Mouse (Mus musculus) telencephalon, adult 2 months (tissue): Measurements from ENCODE around the gene Dusp5.
"Not testable (repeated sequence)": the region's sequence is repeated elsewhere in the genome, so short reads cannot be mapped to it uniquely, and the experiment has no call there.

Experiments used
- DNase-seq: peaks from one replicate; pipeline ENCODE4 v3.0.0-alpha.2; 2011; ENCODE audit warnings: low read depth, low spot score

Gene Dusp5

DNA sequence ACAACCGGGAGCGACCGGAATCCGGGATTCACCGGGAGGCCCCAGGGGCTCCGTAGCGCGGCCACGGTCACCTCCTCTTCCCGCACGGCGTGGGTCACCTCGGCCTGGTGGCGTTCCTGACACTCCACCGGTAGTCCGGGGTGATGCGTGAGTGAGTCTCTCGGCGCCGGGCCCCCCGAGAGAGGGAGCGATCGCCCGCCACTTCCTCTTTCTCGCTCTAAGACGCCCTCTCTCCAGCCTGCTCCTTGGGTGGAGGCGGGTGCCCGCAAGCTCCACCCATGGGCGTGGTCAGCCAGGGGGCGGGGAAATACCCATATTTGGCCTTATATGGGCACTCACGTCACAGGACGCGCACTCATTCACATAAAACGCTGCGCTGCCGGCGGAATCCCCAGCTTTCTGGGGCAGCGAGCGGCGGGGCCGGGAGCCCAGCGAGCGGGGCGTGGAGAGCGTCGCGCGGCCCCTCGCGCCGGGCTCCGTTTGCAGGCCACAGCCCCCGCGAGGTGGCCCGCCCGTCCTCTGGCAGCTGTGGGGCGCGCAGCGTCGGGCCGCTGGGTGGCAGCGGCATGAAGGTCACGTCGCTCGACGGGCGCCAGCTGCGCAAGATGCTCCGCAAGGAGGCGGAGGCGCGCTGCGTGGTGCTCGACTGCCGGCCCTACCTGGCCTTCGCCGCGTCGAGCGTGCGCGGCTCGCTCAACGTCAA is at the start of gene Dusp5:
Gene Dusp5, plus strand, starts transcription at position 358 of the 703 bp plus-strand sequence.
- DNase-seq = peak; percentile 89

DNA sequence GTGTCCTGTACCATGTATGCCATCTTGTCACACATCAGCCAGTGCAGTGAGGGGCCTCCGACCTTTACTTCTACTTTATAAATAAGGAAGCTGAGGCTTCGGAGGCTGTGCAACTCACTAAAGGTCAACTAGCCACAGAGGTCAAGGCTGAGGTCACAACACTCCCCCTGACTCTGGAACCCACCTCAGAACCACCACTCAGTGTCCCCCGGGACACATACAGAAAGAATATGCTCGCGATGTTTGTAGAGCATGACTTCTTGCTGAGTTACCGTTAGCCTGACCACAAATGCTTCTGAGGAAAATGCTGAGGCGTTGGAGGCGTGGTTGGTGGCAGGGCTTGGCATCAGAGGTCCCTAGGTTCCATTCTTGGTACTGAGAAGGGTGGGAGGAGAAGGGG is 49.3 kb upstream of the Dusp5 start:
- DNase-seq = no peak

DNA sequence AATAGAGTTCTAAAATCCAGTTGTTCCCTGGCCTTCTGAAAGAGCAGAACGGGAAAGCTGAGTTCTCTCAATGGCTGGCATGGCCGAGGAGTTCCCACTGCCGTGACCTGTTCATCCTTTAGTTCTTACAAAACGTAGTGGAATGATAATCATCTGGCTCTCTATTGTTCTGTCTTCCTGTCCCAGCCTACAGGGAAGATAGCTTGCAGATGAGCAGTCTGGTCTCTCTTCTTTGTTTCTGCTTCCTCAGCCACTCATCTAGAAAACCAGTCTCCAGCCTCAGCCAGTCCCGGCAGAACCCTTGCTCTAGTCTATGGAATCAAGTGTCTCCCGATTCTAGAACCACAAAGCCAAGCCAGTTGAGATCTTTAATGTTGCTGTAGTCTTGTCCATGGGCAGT is 46.8 kb upstream of the Dusp5 start:
- no peak for DNase-seq

DNA sequence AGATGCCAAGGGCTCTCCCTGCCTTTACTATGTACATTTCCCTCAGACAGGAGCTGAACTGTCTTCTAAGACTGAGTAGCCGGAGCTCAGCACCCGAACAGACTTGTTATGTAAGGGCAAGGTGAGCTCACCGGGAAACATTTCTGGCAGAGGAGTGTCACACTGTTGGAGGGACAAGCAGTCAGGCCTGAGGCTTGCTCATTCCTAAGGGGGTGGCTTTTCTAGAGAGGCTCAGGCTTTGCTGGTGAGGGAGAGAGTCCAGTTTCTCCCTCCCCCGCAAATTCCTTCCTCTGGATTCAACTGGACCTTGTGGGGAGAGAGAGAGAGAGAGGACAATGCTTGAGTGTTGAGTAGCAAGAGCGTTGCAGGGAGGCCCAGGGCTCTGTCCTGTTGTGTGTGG is 46.4 kb upstream of the Dusp5 start:
- no peak for DNase-seq

DNA sequence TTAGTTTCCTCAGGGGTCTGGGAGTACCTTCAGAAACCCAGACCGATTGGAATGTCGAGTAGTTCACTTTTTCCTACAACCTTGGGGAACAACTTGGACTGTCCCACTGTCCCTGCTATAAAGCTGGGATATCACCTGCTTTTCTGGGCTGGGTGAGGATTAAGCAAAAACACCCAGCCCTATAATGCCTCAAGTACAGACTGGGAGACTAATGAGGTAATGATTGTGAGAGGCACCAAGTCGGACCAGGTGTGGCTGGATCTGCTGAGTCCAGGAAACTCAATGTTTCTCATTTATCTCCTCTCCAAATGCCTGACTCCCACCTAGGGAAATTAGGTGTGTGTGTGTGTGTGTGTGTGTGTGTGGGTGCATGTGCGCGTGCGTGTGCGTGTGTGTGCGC is 44.9 kb upstream of the Dusp5 start:
- no peak for DNase-seq

DNA sequence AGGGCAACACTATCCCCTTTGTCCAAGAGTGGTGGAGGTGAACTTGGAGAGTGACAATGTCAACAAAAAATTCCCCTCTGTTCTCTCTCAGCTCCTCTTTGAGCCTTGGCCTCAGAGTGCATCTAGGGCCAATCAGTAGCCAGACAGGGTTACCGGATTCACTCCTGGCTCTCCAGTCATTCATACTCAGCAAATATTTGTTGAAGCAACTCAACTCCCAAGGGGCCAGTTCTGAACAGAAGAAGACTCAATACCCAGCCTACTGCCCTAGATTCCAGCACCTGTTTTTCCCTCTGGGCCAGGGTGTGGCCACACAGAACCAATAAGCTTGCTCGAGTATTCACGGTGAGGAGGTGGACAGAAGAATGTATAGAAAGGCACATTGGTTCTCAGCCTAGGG is 44.0 kb upstream of the Dusp5 start:
- DNase-seq = no peak

DNA sequence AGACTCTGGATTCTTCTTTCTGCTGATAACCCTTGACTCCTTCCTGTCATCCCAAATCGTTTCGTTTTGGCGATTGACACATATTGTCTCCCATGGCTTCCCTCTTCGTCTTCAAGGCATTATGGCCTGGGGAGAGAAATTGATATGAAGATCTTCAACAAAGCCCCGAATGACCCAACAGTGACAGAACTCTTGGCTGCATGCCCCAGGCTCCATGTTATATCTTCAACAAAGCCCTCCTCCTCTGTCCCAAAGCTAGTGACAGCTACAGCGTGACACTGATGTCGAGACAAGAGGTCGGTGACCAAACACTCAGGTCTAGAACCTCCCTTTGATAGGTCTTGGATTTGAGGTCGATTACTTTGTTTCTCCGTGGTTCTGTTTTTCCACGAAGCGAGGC is 39.7 kb upstream of the Dusp5 start:
- no peak for DNase-seq

DNA sequence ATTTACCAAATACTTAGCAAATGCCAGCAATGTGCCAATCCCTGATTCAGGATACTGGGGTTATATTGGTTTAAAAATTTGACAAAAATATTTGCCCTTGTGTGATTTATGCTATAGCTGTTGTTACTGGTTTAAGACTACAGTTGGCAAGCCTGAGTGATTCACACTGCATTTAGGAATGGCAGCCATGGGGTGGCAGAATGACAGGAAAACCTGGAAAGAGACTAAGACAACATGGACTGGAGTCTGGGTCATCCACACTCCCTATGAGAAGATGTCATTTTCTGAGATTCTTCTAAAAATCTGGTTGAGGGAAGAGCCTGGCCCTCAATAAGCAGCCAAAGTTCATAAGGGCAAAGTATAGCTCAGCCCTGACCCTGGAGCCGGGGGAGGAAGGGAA is 39.0 kb upstream of the Dusp5 start:
- no peak for DNase-seq

DNA sequence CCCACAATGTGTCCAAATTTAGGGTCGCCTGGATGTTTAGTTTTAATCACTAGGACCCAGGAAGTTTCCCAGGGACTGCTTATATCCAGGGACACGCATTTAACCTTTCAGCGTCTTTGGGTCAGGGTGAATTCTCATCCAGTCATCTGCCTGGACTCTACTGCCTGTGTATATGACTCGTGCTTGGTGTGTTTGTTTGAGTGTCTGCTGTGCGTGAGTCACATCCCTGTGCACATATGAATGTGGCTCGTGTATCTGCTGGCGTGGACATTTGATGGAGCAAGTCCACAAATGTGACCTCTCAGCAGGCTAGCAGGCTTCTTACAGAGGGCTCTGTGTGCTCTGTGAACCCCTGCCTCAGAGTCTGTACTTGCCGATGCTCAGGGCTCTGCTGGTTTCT is 38.0 kb upstream of the Dusp5 start:
- DNase-seq = no peak

DNA sequence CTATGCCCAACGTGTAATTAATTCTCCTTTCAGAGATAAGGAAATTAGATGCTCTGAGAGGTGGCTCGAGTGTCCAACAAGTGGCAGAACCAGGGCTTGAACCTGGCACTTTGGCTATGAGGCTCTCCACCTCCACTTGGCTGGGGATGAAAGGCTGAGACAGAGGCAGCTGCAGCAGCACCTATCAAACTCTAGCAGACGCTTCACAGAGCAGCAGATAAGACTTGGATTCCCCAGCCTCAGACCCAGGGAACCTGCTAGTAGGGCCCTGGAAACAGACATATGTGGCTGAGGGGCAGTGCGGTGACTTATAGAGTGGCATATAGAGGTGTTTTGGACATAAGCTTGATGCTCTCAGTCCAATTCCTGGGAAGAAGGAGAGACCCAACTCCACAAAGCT is 36.4 kb upstream of the Dusp5 start:
- DNase-seq = no peak

DNA sequence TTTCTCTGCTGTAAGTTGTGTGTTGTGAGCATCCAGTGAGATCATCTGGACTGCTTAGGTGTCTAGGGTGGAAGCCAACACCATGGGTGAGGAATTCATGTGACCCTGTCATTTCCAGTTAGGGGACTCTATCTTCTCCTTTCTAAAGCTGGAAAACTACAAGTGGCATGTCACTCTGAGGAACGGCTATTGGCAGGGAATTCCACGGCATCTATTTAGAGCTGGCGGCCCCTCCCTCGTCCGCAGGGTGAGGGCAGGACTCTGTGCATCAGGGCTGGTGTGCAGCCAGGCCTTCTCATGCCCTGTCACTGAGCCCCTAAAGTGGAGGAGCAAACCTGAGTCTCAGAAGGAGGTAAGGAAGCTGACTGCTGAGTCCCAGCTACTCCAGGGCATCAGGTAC is 35.0 kb upstream of the Dusp5 start:
- DNase-seq = no peak

DNA sequence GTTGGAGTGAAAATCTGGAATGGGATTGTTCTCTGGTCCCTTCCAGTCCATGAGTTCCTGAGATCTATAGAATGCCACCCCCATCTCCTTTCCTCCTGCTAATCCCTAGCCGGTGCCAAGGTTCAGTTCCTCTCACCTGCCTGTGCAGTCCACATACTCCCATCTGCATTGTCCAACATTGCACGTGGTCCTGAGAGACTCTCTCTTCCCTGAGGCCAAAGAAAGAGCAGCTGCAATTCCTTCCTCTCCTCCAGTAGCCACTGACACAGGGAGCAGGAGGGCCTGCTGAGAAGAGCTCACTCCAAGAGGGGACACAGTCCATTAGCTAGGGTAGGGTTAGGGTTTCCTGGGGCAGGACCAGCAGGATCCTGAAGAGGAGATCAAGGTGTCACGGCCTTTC is 31.0 kb upstream of the Dusp5 start:
- no peak for DNase-seq

DNA sequence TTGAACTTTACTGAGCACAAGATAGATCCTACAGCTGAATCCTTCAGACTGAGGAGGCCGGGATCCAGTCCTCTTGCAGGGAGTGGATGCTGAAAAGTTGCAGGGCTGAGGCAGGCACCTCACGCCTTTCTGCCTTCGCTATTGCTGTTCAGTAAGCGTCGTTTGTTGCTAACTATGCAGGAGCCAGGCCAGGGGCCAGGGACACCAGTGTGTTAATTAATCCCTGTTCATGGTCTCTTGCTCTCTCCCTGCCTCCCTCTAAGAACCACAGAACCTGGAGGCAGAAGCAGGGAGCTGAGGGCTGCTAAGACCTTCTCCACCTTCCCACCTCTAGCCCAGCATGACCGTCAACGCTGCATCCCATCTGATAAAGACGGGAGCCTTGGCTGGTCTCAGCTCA is 29.9 kb upstream of the Dusp5 start:
- no peak for DNase-seq

DNA sequence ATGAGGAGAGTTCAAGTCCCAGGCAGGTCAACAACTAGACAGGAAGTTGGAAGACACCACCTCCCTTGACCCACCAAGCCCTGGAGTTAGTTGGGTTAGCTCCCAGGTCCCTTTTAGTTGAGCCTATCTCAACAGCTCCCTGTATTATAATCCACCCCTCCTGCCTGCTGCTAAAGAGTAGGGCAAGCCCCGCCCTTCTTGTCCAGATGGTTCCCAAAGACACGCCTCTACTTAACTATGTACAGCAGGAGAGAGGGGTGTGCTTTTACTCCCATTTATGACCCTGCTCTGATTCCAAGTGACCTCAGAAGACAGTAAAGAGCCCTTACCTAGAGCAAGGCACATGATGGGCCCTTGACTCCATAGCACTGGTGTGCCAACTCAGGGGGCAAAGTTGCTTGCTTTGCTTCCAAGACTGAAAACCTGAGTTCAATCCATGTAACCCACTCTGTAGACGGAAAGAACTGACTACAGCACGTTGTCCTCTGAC is 29.4 kb upstream of the Dusp5 start:
- DNase-seq = no peak

DNA sequence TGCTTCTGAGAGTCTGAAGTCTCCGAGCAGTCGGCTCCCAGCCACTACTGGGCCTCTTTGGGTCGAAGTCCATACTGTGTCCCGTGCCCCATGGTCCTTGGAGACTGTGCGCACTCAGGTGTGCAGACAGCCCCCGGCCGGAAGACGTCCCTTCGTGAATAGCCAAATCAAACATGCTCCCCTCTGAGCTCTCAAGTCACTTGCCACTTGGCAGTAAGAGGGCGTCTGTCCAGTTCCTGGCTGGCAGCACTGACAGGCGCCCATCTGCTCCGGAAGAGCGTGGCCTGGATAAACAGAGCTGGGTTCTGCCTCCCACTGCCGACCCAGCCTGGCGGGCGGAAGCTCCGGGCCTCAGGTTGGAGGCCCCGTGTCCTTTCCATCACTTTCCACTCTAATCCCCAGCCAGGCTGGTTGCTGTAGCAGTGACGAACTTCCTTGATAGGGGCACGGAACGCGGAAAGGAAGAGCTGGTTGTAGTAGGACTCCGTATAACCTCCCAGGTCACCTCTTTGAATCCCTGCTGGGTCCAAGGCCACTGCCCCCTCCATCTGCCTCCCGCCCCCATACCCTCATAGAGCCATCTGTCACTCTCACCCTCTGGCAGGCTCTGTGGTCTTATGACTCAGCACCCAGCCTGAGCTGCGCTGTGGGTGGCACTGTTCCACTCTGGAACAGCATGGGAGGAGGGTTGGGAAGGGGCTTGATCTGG is 28.5 kb upstream of the Dusp5 start:
- no peak for DNase-seq

DNA sequence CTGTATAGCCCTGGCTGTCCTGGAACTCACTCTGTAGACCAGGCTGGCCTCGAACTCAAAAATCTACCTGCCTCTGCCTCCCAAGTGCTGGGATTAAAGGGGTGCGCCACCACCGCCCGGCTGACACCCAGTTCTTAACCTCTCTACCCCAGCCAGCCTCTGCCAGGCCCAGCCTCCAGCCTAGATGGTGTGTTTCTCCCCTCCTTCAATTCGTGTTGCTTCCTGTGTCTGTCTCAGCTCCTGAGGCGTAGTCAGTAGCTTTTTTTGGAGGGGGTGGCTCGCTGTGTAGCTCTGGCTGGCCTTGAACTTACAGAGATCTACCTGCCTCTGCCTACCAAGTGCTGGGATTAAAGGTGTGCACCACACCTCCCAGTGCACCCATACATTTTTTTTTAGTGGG is 27.7 kb upstream of the Dusp5 start:
- not testable (repeated sequence) for DNase-seq

DNA sequence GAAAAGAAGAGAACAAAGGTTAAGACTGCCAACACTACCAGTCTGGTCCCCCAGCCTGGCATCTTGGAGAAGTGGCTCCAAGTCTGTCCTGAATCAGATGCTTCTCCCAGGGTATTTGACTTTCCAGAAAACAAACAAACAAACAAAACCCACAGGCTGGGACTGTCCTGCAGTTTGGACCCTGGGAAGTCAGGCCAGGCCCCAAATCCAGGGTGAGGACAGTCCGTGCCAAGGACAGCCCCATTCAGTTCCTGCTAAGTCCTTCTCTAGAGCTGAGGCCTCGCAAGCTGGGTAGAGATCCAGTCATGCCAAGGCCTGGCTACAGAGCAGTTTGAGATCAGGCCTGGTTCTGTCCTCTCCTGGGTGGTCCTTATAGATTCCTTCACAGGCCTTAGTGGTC is 27.1 kb upstream of the Dusp5 start:
- no peak for DNase-seq

DNA sequence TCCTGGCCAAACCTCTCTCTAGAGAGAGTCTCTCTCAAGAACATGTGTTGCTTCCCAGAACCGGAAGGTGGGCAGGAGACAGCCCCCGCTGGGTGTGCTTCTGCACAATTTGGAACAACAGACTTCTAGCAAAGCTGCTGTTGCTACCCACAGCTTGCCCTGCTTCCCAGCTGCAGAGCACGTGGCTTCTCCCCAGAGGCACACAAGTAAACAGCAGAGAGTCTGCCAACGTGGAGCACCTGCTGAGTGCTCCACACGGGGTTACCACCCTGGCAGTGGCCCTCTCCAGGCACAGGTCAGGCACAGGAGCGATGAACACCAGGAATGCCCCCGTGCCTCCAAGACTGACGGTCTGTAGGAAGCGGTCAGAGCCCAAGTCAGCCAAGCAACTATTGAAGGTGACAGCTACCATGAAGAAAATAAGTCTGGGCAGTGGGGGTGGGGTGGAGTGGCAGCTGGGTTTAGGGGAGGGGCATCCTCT is 26.0 kb upstream of the Dusp5 start:
- DNase-seq = no peak

DNA sequence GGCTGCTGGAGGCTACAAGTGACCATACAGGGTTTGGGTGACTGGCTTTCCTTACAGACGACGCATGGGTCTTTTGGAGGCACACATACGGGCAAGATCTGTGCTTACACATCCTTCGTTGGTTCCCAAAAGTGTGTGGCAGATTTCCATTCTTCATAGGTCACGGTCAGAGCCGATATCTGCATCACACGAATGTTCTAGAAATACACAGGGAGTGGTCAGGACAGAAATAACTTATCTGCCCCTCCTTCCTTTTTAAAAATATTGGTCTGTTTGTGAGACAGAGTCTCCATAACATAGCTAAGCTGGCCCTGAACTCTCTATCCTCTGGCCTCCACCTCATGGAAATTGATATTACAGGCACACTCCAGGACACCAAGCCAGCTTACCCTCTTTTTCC is 24.7 kb upstream of the Dusp5 start:
- no peak for DNase-seq

DNA sequence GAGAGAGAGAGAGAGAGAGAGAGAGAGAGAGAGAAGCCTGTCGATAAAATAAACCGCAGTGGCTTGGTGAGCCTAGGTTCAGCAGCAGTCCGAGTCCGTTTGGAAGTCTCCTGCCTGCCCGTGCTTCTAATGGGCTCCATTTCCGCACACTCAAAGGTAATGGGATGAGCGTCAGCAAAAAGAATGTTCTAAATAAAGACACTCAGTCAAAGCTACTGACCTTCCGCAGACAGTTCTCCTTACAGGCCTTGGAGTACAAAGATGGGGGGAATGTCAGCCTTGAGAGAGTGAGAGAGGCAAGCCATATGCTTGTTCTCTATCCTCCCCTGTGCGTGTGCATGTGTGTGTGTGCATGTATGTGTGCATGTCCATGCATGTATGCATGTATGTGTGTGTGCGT is 23.2 kb upstream of the Dusp5 start:
- DNase-seq = no peak

DNA sequence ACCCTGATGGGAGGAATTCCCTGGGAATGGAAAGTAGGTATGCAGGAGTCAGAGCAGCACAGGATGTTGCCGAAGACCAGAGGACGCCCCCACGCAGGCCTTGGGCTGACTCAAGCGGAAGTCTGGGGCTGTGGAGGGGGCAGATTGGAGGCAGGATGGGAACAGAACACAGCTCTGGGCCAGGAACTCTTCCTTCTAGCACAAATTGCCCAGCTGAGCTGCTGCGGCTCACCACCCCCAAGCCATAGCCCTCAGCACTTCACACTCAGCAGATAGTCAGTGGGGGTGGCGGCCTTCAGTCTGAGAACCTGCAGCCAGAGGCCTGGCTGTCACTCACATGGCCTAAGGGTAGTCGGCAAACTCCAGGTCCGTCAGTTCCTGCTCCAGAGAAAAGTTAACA is 21.4 kb upstream of the Dusp5 start:
- DNase-seq = no peak

DNA sequence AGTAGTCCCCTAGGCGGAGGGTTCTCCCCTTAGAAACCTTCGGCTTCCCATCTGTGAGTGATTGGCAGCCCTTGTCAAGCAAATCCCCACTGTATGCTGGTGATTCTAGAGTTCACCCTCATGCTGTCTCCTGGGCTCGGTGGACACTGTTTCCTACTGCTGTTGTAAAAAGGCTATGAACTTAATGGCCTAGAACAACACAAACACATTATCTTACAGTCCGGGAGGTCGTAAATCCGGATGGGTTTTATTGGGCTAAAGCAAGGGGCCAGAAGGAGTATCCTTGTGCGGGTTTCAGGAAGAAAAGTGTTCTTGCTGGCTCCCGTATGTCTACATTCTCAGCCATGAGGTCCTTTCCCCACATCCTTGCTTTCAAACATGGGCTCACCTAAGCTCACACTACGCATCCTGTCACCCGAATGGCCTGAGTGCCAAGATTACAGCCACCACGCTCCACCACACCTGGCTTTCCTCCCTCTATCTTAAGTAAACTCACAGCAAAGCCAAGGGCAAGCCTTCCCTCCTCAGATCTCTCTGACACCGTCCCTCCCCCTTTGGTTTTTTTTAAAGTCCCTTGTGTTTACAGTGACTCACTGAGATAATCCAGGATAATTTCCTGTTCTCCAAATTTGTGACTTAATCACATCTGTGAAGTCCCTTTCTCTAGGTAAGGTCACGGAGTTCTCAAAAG is 17.5 kb upstream of the Dusp5 start:
- no peak for DNase-seq
